Mouse (Mus musculus) thymus, adult 2 months (tissue): ENCODE data around the gene Slc43a1. TPM values are rescaled to one million over a fixed set of nuclear protein-coding genes. Genes with fewer than 3 reads are reported as not detected.

Experiments
- DNase-seq: peaks from one replicate; pipeline ENCODE4 v3.0.0; 2021
- H3K27ac ChIP-seq: fragments of 200-500 bp; 2 replicates; pipeline ENCODE4 v1.5.1; 2012; ENCODE audit warnings: low read length, control low read depth; ENCODE audit not compliant: control insufficient read depth, insufficient read depth
- H3K27me3 ChIP-seq: fragments of 200-500 bp; 2 replicates; pipeline ENCODE4 v1.6.1; 2012; ENCODE audit warnings: mild to moderate bottlenecking, low read length, moderate library complexity, mixed read lengths; ENCODE audit not compliant: control insufficient read depth, insufficient read depth
- H3K36me3 ChIP-seq: fragments of 200-500 bp; 2 replicates; pipeline ENCODE4 v1.6.1; 2012; ENCODE audit warnings: mild to moderate bottlenecking, low read length, moderate library complexity; ENCODE audit not compliant: control insufficient read depth, insufficient read depth
- H3K4me1 ChIP-seq: fragments of 200-500 bp; replicated peaks from 2 replicates; pipeline ENCODE4 v1.6.1; 2012; ENCODE audit warnings: low read length; ENCODE audit not compliant: control insufficient read depth, insufficient read depth
- H3K4me3 ChIP-seq: fragments of 200-500 bp; 2 replicates; pipeline ENCODE4 v1.5.1; 2012; ENCODE audit warnings: mild to moderate bottlenecking, low read length, control low read depth, moderate library complexity; ENCODE audit not compliant: control insufficient read depth, insufficient read depth
- CTCF ChIP-seq: fragments of 200-500 bp; IDR thresholded peaks from 2 replicates; pipeline ENCODE4 v1.5.1; 2012; ENCODE audit warnings: mild to moderate bottlenecking, control low read depth, low read length, moderate library complexity, borderline replicate concordance; ENCODE audit not compliant: control insufficient read depth, poor library complexity, insufficient read depth; ENCODE audit errors: extremely low read depth
- POLR2A ChIP-seq: fragments of 200-500 bp; IDR thresholded peaks from 2 replicates; pipeline ENCODE4 v1.6.1; 2012; ENCODE audit warnings: mild to moderate bottlenecking, low read length, control low read depth, moderate library complexity; ENCODE audit not compliant: control insufficient read depth, poor library complexity, insufficient read depth; ENCODE audit errors: extremely low read depth
- WGBS: fragments of 180-500 bp; shearing (Covaris S2); methylation state at CpG from one replicate; pipeline ENCODE4 v1.1.7; 2018; 5-methylcytosine and 5-hydroxymethylcytosine counted together
- polyA plus RNA-seq: library from polyadenylated mRNA; depleted of rRNA; stranded (reverse); fragments of >200 nt; gene quantifications from 2 replicates; pipeline ENCODE4 v1.2.3, GENCODE M21; 2012

The Slc43a1 gene
- polyA plus RNA-seq, 1 experiment, result 123 TPM

DNA sequence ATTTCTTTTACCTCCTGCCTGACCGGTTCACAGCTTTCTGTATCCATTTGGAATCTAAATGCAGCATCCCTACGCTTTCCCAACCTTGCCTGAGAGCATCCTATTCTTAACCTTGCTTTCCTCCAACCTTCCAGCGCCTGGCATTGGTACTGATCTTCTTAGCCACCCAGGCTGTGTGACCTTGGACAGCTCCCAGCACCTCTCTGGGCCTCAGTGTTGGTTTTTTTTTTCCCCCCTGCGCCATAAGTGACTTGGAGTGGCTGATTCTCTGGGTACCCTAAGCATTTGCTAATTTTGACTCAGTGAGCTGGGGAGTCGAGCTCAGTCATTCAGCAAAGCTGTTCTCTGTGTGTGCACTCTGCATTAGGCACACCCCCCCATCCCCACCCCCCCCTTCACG is 37.2 kb downstream of the Slc43a1 start:
- WGBS, result 63% methylated on average over 6 of the region's 6 CpGs
- Histone ChIP-seq H3K4me1 (peaks cover 8% of the 10 kb centered on the region; the same call in 1 of the 2 replicates), H3K36me3 (no peaks in the 10 kb centered on the region), H3K27me3 (peaks cover 12% of the 10 kb centered on the region), H3K27ac (no peak overlapping the region), H3K4me3 (no peak overlapping the region)
- DNase-seq, result no peak
- TF ChIP-seq POLR2A (no peak), CTCF (no peak)

DNA sequence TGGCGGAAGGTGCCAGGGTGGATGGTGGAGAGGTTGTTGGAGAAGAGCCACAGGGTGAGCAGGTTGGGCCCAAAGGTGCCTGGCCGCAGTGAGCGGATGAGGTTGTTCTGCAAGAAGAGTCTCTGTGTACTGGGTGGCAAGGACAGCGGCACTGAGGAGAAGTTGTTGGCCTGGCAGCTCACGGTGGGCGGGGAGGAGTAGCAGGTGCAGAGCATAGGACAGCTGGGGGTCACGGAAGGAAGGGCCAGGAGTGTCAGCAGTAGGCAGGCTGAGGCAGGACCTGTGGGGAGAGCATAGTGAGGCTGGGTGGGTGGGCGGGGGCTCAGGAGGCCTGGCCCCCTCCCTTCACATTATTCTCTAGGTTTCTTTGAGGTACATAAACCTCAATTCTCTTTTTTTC is 41.9 kb downstream of the Slc43a1 start:
- no peak for DNase-seq
- no peak overlapping the region for H3K4me3 ChIP-seq
- H3K4me1 ChIP-seq, result no peaks in the 10 kb centered on the region
- TF ChIP-seq CTCF, result no peak
- TF ChIP-seq POLR2A, result no peak
- no peaks in the 10 kb centered on the region for H3K36me3 ChIP-seq
- WGBS, result 63% methylated on average over 8 of the region's 8 CpGs
- H3K27me3 ChIP-seq, result peaks cover 12% of the 10 kb centered on the region
- no peak overlapping the region for H3K27ac ChIP-seq

DNA sequence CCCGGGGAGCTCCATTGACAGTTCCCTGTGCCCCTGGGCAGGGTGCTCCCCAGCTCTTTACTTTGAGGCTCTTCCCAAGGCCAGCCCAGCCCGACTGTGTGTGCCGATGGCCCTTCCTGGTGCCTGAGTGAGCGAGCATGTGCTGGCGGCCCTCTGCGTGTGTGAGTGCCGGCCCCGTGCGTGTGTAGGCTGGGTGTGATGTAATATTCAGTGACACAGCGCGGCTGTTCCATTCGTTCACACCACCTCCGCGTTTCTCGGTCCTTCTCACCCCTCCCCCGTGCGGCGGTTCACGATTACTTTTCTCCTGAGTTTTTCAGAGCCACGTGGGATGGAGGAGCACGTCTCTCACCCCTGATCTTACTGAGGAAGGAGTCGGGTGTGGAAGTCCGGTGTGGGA is 44.0 kb downstream of the Slc43a1 start:
- no peak for TF ChIP-seq CTCF
- no peak for TF ChIP-seq POLR2A
- Histone ChIP-seq H3K4me3 (no peak overlapping the region), H3K27me3 (peaks cover 26% of the 10 kb centered on the region), H3K4me1 (peaks cover 7% of the 10 kb centered on the region), H3K36me3 (no peaks in the 10 kb centered on the region), H3K27ac (no peak overlapping the region)
- 9% methylated on average over 23 of the region's 23 CpGs for WGBS
- DNase-seq, result no peak

DNA sequence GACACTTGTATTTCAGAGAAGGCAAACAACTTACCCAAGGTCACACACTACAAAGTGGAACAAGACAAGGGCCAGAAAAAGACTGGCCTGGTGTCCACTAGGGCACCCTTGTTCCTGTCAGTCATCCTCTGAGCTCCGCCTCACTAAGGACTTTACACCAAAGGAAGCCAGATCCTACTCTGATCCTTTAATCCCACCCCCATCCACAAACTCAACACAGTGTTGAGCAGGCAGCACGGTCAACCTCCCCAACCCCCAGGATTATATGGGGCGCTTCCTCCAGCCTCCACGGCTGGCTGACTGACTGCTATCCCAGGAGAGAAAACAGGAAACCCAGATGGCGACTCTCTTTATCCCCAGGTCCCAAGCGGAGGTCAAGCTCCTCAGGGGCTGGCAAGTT is 44.4 kb downstream of the Slc43a1 start:
- Histone ChIP-seq H3K27ac (no peak overlapping the region), H3K4me1 (peaks cover 8% of the 10 kb centered on the region), H3K27me3 (peaks cover 29% of the 10 kb centered on the region), H3K36me3 (no peaks in the 10 kb centered on the region), H3K4me3 (no peak overlapping the region)
- no peak for DNase-seq
- TF ChIP-seq POLR2A (no peak), CTCF (no peak)
- 28% methylated on average over 6 of the region's 6 CpGs for WGBS

DNA sequence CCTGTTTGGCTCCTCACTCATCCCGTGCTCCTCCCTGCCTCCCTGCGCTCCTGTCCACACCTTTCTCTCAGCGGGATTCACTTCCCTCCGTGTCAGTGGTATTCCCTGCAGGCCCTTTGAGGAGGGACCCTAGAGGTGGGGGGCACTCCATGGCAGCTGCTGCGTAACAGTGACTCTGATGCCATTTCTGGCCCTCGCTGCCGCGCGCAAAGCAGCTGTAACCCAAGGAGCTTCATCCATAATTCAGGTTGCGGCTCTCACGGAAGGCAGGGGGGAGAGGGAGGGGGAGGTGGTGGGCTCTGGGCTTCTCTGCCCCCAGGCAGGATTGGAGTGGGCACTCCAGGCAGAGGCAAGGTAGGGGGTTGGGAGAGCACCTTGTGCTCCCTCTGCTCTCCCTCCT is 44.9 kb downstream of the Slc43a1 start:
- no peak overlapping the region for H3K4me3 ChIP-seq
- peaks cover 30% of the 10 kb centered on the region for H3K27me3 ChIP-seq
- DNase-seq, result no peak
- no peaks in the 10 kb centered on the region for H3K36me3 ChIP-seq
- no peak for TF ChIP-seq CTCF
- WGBS, result 34% methylated on average over 11 of the region's 11 CpGs
- H3K4me1 ChIP-seq, result peaks cover 8% of the 10 kb centered on the region
- H3K27ac ChIP-seq, result no peak overlapping the region

DNA sequence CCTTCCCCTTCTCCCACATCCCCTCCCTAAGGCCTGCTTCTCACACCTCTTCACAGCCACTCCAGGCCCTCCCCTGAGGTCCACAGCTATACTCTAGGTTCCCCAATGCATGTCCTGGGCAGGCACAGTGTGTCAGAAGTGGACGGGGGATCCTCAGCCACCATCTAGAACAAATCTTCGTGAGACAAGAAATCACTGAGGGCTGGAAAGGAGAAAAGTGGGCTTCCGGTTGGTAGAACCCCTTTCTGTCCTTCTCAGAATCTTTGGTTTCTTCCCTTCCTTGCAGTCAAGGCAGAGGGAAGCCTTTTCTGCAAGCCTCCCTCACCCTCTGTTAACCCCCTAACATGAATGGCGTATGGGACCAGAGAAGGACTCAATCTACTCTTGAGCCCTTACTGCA is 45.3 kb downstream of the Slc43a1 start:
- peaks cover 30% of the 10 kb centered on the region for H3K27me3 ChIP-seq
- no peak for DNase-seq

DNA sequence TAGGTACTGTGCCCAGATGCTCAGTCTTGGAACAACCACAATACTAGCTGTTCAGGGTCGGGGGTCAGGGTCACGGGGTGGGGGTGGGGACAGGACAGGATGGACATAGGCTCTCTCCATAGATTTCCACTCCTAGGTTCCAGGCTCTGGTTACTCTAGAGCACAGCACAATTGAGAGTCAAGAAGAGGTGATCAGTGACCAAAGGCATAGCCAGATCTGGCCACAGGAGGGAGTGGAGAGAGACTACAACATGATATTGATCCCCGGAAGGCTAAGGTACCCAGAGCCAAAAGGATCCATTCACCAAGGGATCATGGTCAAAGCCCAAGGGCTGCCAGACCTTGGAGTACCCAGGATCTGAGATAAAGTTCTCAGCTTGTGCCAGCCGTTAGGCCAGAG is 46.0 kb downstream of the Slc43a1 start:
- no peak overlapping the region for H3K4me3 ChIP-seq
- H3K27ac ChIP-seq, result no peak overlapping the region
- no peak for TF ChIP-seq CTCF
- H3K4me1 ChIP-seq, result peaks cover 14% of the 10 kb centered on the region
- no peak for DNase-seq
- no peaks in the 10 kb centered on the region for H3K36me3 ChIP-seq
- WGBS, result 82% methylated on average over 4 of the region's 4 CpGs
- peaks cover 30% of the 10 kb centered on the region for H3K27me3 ChIP-seq

More for the DNA sequence above, 45.3 kb downstream of the Slc43a1 start:
- H3K27ac ChIP-seq, result no peak overlapping the region
- H3K36me3 ChIP-seq, result no peaks in the 10 kb centered on the region
- no peak for TF ChIP-seq POLR2A
- no peak for TF ChIP-seq CTCF
- 83% methylated on average over 4 of the region's 4 CpGs for WGBS
- no peak overlapping the region for H3K4me3 ChIP-seq
- H3K4me1 ChIP-seq, result peaks cover 8% of the 10 kb centered on the region
